Mouse (Mus musculus) heart, postnatal 4 days (tissue): ENCODE measurements around the gene Olfr52. TPM values are rescaled to one million over a fixed set of nuclear protein-coding genes. Genes with fewer than 3 reads are reported as not detected.
"Not testable (repeated sequence)": the region's sequence is repeated elsewhere in the genome, so short reads cannot be mapped to it uniquely, and the experiment has no call there.

ENCODE experiments used
- DNase-seq: peaks from one replicate; pipeline ENCODE4 v3.0.0; 2021
- total RNA-seq, 2 experiments: library from RNA; stranded (reverse); gene quantifications; 2 replicates each; pipeline ENCODE4 v1.2.3; 2021

The Olfr52 gene
- not detected for total RNA-seq

DNA sequence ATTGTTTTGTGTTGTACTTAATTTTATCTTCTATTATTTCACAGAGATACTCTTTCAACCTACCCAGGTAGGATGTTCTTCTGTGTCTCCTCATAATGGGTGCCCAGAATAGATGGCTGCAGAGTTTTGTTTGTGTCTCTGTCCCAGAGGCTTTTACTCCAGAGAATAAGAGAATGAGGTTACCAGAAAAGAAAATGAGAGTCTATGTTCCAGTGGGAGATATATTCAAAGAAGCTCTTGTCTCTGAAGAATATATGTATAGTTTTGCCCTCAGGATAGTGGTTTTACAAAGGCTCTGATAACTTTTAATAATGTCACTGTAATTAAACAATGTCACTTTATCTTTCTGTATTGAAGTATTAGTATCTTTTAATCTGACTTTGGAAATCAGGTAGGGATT, at the start of gene Olfr52:
Gene Olfr52 (minus strand): TSS at position 101 of the 400 bp plus-strand sequence.
- no peak for DNase-seq

GRCm38 (mm10) chr2:86231301-86231700, 45.8 kb upstream of the Olfr52 start, which contains the start of gene Olfr1047:
Gene Olfr1047 (minus strand): TSS chr2:86231401.
- no peak for DNase-seq

GRCm38 (mm10) chr2:86219214-86219613, 33.7 kb upstream of the Olfr52 start, which contains the start of gene Olfr1046:
Gene Olfr1046 (minus strand): TSS chr2:86219314.
- no peak for DNase-seq

- DNase-seq = no peak
Observed at GRCm38 (mm10) chr2:86202909-86203308, 17.4 kb upstream of the Olfr52 start, which contains the start of gene Olfr1045. Gene Olfr1045 (minus strand): TSS chr2:86203009.

GRCm38 (mm10) chr2:86195863-86196262, 10.4 kb upstream of the Olfr52 start:
- DNase-seq = no peak

DNA sequence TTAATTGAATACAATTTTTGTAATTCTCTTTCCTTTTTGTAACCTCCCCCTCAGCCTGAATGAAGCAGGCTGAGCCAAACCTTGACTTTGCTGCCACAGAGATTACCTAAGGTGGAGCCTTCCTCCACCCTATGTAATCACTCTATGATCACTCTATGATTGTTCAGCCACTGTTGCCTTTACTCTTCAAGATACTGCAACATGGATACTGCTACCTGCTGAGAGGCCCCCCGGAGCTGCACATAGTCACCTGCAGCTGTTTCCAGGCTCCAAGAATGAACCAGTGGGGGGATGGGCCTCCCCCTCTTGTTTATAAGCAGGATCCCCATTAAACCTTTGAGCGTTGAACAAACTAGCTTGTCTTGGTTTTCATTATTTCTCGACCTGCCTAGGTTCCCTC, 5.5 kb downstream of the Olfr52 start:
- DNase-seq = no peak

DNA sequence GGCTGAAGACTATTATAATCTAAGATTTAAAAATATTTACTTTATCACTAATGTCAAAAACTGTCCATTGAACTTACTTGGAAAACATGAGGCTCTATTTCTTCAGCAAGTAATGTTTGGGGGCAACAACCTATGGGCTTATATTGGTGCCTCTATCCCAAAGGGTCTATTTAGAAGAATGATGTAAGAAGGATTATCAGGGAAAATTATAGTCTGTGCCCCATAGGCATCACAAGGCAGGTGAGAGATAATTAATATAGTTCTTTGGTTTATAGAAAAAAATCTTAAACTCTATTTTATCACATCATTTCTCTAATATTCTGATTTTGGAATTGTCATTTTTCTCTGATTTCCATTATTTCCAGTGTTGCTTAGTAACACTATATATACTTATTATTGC, 7.8 kb downstream of the Olfr52 start, which contains the start of gene Olfr1044:
Gene Olfr1044 (minus strand): TSS at position 101 of the 400 bp plus-strand sequence.
- no peak for DNase-seq

GRCm38 (mm10) chr2:86175422-86175821, 10.1 kb downstream of the Olfr52 start:
- not testable (repeated sequence) for DNase-seq

- no peak for DNase-seq
Observed at GRCm38 (mm10) chr2:86167422-86167821, 18.1 kb downstream of the Olfr52 start, which contains the start of gene Olfr1043. Gene Olfr1043 (minus strand): TSS chr2:86167522.

DNA sequence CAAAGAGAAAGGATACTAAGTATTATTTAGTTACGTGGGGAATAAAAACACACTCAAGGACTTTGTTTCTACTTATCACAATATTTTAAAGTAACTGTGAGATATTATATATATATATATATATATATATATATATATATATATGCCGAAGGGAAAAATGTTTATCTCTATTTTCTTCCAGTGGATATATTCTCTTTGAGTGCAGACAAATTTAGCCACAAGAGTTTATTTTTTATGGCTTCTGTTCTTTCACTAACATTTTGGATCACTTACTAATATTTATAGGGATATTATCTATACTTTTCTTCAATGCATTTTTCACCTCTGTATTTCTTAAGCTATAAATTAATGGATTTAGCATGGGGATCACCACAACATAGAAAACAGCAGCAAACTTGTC, 23.7 kb downstream of the Olfr52 start, which contains the start of gene Olfr1042:
Gene Olfr1042 (minus strand): TSS at position 101 of the 400 bp plus-strand sequence.
- DNase-seq = no peak

- DNase-seq = no peak
Observed at GRCm38 (mm10) chr2:86146632-86147031, 38.9 kb downstream of the Olfr52 start, which contains the start of gene Olfr1040. Gene Olfr1040 (minus strand): TSS chr2:86146732.

- no peak for DNase-seq
Observed at GRCm38 (mm10) chr2:86135828-86136227, 49.7 kb downstream of the Olfr52 start, which contains the start of gene Olfr1039. Gene Olfr1039 (minus strand): TSS chr2:86135928.

Other genes with a start within 250 kb of the Olfr52 start
- gene Olfr1028, start 235.2 kb downstream of the Olfr52 start, total RNA-seq = not detected
- gene Olfr1029, start 211.8 kb downstream of the Olfr52 start, total RNA-seq = not detected
- gene Olfr1030, start 206.4 kb downstream of the Olfr52 start, total RNA-seq = not detected
- gene Olfr1031, start 195.4 kb downstream of the Olfr52 start, total RNA-seq = not detected
- gene Olfr1032, start 180.1 kb downstream of the Olfr52 start, total RNA-seq = not detected
- 1 to 10 TPM in 1 of 2 experiments, under 1 TPM in 1; 0.43 to 1.1 TPM for gene Olfr1033, start 165.1 kb downstream of the Olfr52 start, total RNA-seq
- under 1 TPM in 1 of 2 experiments, not detected in 1; 0.07 TPM for gene Olfr1034, start 139.8 kb downstream of the Olfr52 start, total RNA-seq
- not detected for gene Olfr1036, start 111.7 kb downstream of the Olfr52 start, total RNA-seq
- not detected for gene Olfr1037, start 98.3 kb downstream of the Olfr52 start, total RNA-seq
- gene Olfr1039, start 49.8 kb downstream of the Olfr52 start, total RNA-seq = not detected
- not detected for gene Olfr1040, start 39.0 kb downstream of the Olfr52 start, total RNA-seq
- gene Olfr1042, start 23.8 kb downstream of the Olfr52 start, total RNA-seq = not detected
- gene Olfr1043, start 18.2 kb downstream of the Olfr52 start, total RNA-seq = not detected
- not detected for gene Olfr1044, start 7.9 kb downstream of the Olfr52 start, total RNA-seq
- gene Olfr1045, start 17.3 kb upstream of the Olfr52 start, total RNA-seq = not detected
- not detected for gene Olfr1046, start 33.6 kb upstream of the Olfr52 start, total RNA-seq
- gene Olfr1047, start 45.7 kb upstream of the Olfr52 start, total RNA-seq = not detected
- not detected for gene Olfr1048, start 54.6 kb upstream of the Olfr52 start, total RNA-seq
- not detected for gene Olfr1049, start 72.6 kb upstream of the Olfr52 start, total RNA-seq
- gene Olfr1051, start 93.4 kb upstream of the Olfr52 start, total RNA-seq = not detected
- gene Olfr1052, start 106.8 kb upstream of the Olfr52 start, total RNA-seq = not detected
- not detected for gene Olfr1053, start 129.6 kb upstream of the Olfr52 start, total RNA-seq
- not detected for gene Olfr1054, start 149.8 kb upstream of the Olfr52 start, total RNA-seq
- gene Olfr1055, start 164.6 kb upstream of the Olfr52 start, total RNA-seq = not detected
- not detected for gene Olfr1056, start 176.8 kb upstream of the Olfr52 start, total RNA-seq
- not detected for gene Olfr1057, start 192.7 kb upstream of the Olfr52 start, total RNA-seq
- gene Olfr1058, start 202.9 kb upstream of the Olfr52 start, total RNA-seq = not detected
- gene Olfr1061, start 228.4 kb upstream of the Olfr52 start, total RNA-seq = not detected
- gene Olfr1062, start 241.1 kb upstream of the Olfr52 start, total RNA-seq = not detected